Mouse (Mus musculus) lung, postnatal 0 days (tissue): ENCODE measurements around the gene Fam221b. TPM values are rescaled to one million over a fixed set of nuclear protein-coding genes. Genes with fewer than 3 reads are reported as not detected.

Experiments
- ATAC-seq: fragments of 200-750 bp; cut with Nextera tagmentation; 2 replicates; pipeline ENCODE4 v1.8.0; 2017; ENCODE audit warnings: moderate library complexity
- DNase-seq: peaks from one replicate; pipeline ENCODE4 v3.0.0-alpha.2; 2016; ENCODE audit warnings: low spot score
- H3K27ac ChIP-seq: fragments of 300-500 bp; sonication (generic); 2 replicates; pipeline ENCODE4 v1.5.1; 2014; ENCODE audit warnings: antibody characterized with exemption, mild to moderate bottlenecking, low read length, mixed read lengths
- H3K27me3 ChIP-seq: fragments of 300-500 bp; sonication (generic); replicated peaks from 2 replicates; pipeline ENCODE4 v1.6.1; 2014; ENCODE audit warnings: low read length, mixed read lengths; ENCODE audit not compliant: insufficient read depth
- H3K36me3 ChIP-seq: fragments of 300-500 bp; sonication (generic); 2 replicates; pipeline ENCODE4 v1.6.1; 2014; ENCODE audit warnings: low read length, mixed read lengths; ENCODE audit not compliant: insufficient read depth
- H3K4me1 ChIP-seq: fragments of 300-500 bp; sonication (generic); 2 replicates; pipeline ENCODE4 v1.6.1; 2014; ENCODE audit warnings: antibody characterized with exemption, low read depth, low read length, mixed read lengths; ENCODE audit not compliant: insufficient read depth
- H3K4me2 ChIP-seq: fragments of 300-500 bp; sonication (generic); replicated peaks from 2 replicates; pipeline ENCODE4 v1.6.1; 2014; ENCODE audit warnings: low read depth, mild to moderate bottlenecking, low read length, moderate library complexity, mixed read lengths
- H3K4me3 ChIP-seq: fragments of 300-500 bp; sonication (generic); 2 replicates; pipeline ENCODE4 v1.5.1; 2014; ENCODE audit warnings: low read depth, low read length
- H3K9ac ChIP-seq: fragments of 300-500 bp; sonication (generic); replicated peaks from 2 replicates; pipeline ENCODE4 v1.6.1; 2014; ENCODE audit warnings: low read depth, mild to moderate bottlenecking
- H3K9me3 ChIP-seq: fragments of 300-500 bp; sonication (generic); 2 replicates; pipeline ENCODE4 v1.6.1; 2016; ENCODE audit warnings: low read length, mixed read lengths
- CTCF ChIP-seq: IDR thresholded peaks from 2 replicates; pipeline ENCODE4 v1.5.1; 2016; ENCODE audit warnings: antibody characterized with exemption, mild to moderate bottlenecking
- EP300 ChIP-seq: IDR thresholded peaks from 2 replicates; pipeline ENCODE4 v1.6.1; 2016; ENCODE audit warnings: antibody characterized with exemption, mild to moderate bottlenecking, control low read depth
- WGBS: fragments of 180-500 bp; shearing (Covaris S2); extraction: QIAGEN DNeasy Blood & Tissue Kit; methylation state at CpG from one replicate; pipeline ENCODE4 v1.1.7; 2014; 5-methylcytosine and 5-hydroxymethylcytosine counted together
- polyA plus RNA-seq: library from polyadenylated mRNA; unstranded; fragments of >200 nt; fragmentation: Nextera tagmentation; extraction: Ambion mirVana; gene quantifications from 2 replicates; pipeline ENCODE4 v1.2.1, GENCODE M21; 2015

Gene Fam221b
- polyA plus RNA-seq, 1 experiment from 2014 or later: 2.5 TPM

DNA sequence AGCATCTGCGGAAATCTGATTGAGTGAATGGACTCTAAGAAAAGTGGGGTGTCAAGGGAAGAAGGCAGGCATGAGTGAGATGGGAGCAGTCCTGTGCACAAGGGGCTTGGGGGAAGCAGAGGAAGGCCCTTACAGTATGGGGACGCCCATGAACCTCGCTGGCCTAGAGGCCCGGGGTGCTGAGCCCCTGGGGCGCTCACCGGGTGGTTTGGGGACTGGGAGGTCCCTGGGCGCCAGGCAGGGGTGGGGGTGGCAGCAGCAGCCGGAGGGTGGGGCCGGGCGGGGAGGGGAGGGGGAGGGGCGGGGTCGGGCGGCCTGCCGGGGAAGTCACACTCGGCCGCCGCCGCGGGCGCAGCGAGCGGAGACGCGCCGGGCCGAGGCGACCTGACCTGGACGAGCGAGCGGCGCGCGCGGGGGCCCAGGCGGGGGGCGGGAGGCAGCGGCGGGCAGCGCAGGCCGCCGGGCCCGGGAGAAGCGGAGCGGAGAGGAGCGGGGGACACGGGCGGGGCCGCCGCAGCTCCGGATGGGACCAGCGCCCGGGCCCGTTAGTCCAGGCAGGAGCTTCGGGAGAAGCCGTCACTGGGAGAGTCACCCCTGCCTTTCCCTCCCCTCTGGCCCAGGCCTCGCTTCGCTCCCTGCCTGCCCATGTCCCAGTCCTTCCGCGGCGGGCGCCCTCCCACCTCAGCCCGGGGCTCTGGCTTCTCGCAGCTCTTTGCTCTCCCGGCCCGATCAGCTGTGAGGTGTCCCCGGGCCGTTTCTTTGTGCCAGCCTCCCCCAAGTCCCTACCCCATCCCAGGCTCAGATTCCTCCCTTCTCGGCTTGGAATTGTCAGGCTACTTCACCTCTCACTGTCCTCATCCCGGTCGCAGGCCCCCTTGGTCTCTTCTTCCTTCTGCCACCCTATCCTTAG lies 37.6 kb downstream of the Fam221b start, which contains the start of gene Npr2:
Gene Npr2, plus strand, starts transcription at position 890 of the 910 bp plus-strand sequence.
- TF ChIP-seq EP300: no peak
- Histone ChIP-seq H3K9me3 (no peaks in the 10 kb centered on the region), H3K27me3 (no peaks in the 10 kb centered on the region), H3K27ac (peak within 1 kb of the TSS; percentile 80), H3K4me3 (peak within 1 kb of the TSS; percentile 65), H3K36me3 (no peaks in the 10 kb centered on the region), H3K9ac (peak within 1 kb of the TSS; percentile 71), H3K4me2 (peak within 1 kb of the TSS; percentile 91), H3K4me1 (peaks cover 4% of the 10 kb centered on the region; the same call in 1 of the 2 replicates)
- DNase-seq (peak; percentile 70), ATAC-seq (peak; percentile 69)
- 2% methylated on average over 26 of the region's 70 CpGs for WGBS

DNA sequence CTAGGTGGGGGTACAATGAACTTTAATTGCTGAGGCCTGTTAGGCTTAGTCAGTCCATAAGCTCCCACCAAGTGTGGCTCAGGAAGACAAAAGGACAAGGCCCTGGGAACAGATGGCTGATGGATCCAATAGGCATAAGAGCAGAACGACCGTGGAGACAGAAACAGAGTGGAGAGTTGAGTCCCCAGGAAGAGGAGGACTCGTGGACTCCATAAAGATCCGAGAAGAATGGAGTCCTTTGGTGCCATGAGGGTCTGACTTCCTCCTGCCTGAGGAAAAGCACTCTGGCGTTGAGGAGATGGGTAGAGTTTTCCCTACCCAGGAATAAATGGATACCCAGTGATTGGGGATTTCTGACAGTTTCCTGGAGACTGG lies 38.3 kb downstream of the Fam221b start:
- Histone ChIP-seq H3K4me2 (peak overlapping the region; percentile 91), H3K27ac (peak overlapping the region; percentile 80), H3K36me3 (no peaks in the 10 kb centered on the region), H3K9me3 (no peaks in the 10 kb centered on the region), H3K4me3 (0 out of 2 replicates have a peak overlapping the region, but pooled peaks have one; percentile 65), H3K9ac (0 out of 2 replicates have a peak overlapping the region, but pooled peaks have one; percentile 71), H3K4me1 (peaks cover 4% of the 10 kb centered on the region; the same call in 1 of the 2 replicates), H3K27me3 (no peaks in the 10 kb centered on the region)
- DNase-seq: peak; percentile 10
- 27% methylated on average over 5 of the region's 5 CpGs for WGBS
- TF ChIP-seq EP300: no peak
- TF ChIP-seq CTCF: no peak
- ATAC-seq: no peak

DNA sequence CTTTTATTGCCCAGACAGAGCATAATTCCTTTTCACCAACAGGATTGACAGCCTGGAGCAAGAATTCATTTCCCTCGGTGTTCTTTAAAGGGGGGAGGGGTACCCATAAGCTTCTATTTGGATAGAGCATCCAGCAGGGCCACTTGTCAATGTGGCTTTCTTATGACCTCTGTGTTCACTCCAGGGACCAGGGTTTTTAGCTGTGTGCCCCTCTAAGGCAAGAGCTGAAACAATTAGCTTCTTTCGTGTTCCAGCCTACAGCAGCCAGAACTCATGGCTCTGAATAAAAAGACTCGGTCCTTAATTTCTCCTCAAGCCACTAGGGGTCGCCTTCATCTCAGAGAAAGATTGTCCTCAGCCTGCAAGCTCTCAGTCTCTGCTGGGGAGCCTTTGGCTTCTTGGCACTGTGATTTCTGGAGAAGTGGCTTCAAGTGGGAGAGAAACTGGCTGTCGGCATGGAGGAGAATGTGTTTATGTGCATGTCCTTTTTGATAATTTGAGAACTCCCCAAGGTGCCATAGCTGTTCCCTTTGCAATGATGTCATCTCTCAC lies 38.8 kb downstream of the Fam221b start:
- TF ChIP-seq CTCF (peak; percentile 91), EP300 (peak; percentile 52; the same call in 1 of the 2 replicates)
- Histone ChIP-seq H3K4me3 (no peak overlapping the region), H3K36me3 (no peaks in the 10 kb centered on the region), H3K4me1 (peaks cover 4% of the 10 kb centered on the region; the same call in 1 of the 2 replicates), H3K27me3 (no peaks in the 10 kb centered on the region), H3K27ac (peak overlapping the region; percentile 80; the same call in 1 of the 2 replicates), H3K9me3 (peaks cover 5% of the 10 kb centered on the region; the same call in 1 of the 2 replicates), H3K9ac (no peak overlapping the region), H3K4me2 (no peak overlapping the region)
- ATAC-seq: peak; percentile 71
- WGBS: 10% methylated on average over 5 of the region's 5 CpGs
- DNase-seq: peak; percentile 96

DNA sequence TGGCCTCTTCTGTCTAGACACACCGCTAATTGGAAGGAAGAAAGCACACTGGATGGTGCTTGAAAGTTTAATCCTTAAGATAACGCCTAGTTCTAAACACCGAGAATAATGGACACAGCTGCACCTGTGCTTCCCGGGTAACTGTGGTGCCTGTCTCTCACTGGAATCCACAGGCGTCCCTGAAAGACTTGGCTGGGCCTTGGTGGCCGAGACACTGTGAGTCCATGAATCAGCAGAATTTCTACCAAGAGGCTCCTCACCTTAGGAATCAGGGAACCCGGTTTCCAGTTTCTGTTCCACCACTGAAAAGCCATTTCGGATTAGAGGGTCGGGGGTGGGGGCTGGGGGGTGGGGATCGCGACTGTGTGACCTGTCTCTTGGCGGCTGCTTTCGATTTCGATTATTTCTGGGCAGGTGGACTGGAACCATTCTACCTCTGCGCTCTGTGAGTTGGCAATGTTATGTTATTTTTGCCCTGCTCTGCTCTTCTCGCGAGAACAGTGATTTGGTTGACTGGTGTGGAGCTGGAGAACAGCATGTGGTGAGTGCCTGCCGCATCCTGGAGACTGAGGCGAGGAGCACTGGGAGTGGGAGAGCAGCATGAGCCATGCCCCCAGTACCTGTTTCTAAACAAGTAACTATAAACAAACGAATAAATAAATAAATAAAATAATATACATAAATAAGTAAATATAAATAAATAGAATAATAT lies 39.7 kb downstream of the Fam221b start:
- no peak overlapping the region for H3K4me3 ChIP-seq
- no peaks in the 10 kb centered on the region for H3K27me3 ChIP-seq
- no peaks in the 10 kb centered on the region for H3K36me3 ChIP-seq
- ATAC-seq: no peak
- no peak overlapping the region for H3K9ac ChIP-seq
- 36% methylated on average over 20 of the region's 20 CpGs for WGBS
- H3K27ac ChIP-seq: no peak overlapping the region
- H3K9me3 ChIP-seq: peaks cover 7% of the 10 kb centered on the region; the same call in 1 of the 2 replicates
- peaks cover 4% of the 10 kb centered on the region; the same call in 1 of the 2 replicates for H3K4me1 ChIP-seq
- no peak overlapping the region for H3K4me2 ChIP-seq
- TF ChIP-seq EP300: no peak
- TF ChIP-seq CTCF: no peak
- DNase-seq: peak; percentile 26

DNA sequence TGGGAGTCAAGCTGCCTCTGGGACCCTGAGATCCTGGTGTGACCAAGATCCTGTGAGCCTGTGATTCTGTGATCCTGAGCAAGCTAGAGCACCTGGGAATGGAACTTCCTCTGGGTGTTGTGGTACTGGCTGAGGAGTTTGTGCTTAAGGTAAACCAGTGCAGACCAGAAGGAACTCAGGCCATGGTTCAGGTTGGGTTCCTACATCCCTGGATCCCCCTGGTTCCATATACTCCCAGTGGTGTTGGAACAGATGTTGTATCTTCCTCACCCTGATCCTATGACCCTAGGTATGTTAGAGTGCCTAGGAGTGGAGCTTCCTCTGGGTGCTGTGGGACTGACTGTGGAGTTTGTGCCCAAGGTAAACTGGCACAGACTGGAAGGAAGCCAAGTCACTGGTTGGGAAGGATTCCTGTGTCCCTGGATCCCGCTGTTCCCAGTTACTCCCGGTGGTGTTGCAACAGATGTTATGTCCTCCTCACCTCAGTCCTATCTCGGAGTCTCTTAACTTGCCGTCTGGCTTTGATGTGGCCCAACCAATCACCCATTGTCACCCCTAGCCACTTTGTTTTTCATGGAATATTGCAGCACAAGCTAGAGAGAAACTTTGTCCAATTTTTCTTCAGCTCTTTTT lies 48.7 kb downstream of the Fam221b start:
- Histone ChIP-seq H3K4me2 (no peak overlapping the region), H3K4me1 (no peaks in the 10 kb centered on the region), H3K36me3 (no peaks in the 10 kb centered on the region), H3K27me3 (no peaks in the 10 kb centered on the region), H3K9me3 (peaks cover 4% of the 10 kb centered on the region; the same call in 1 of the 2 replicates), H3K27ac (no peak overlapping the region), H3K9ac (no peak overlapping the region), H3K4me3 (no peak overlapping the region)
- no peak for ATAC-seq
- no peak for TF ChIP-seq EP300
- TF ChIP-seq CTCF: no peak
- no peak for DNase-seq
- WGBS: 62% methylated on average over 4 of the region's 4 CpGs
